Mouse (Mus musculus) heart, adult 18-20 months (tissue): ENCODE results near the gene Timp1. TPM values are rescaled to one million over a fixed set of nuclear protein-coding genes. Genes with fewer than 3 reads are reported as not detected.

Experiments used
- microRNA-seq, 2 experiments: library from miRNA; unstranded; fragments of <30 nt; microRNA quantifications; one replicate each; pipeline ENCODE4 v1.2.0; 2022
- total RNA-seq, 2 experiments: library from RNA; stranded (reverse); gene quantifications; 2 replicates each; pipeline ENCODE4 v1.2.3; 2021

Gene Timp1
- total RNA-seq, 2 experiments from 2014 or later, result 2.2 to 3.2 TPM

Small RNAs within 50 kb of the gene (microRNA-seq; reads per million reads assigned to microRNA genes)
- gene Gm24824 (0 reads per million in 2 experiments), gene Mir5617 (1.1 reads per million in 2 experiments)

Other genes with a start within 250 kb of the Timp1 start
- 100 to 1,000 TPM; 206 to 212 TPM for gene Uba1, start 211.8 kb upstream of the Timp1 start, total RNA-seq
- 100 to 1,000 TPM; 107 to 117 TPM for gene Cdk16, start 182.2 kb upstream of the Timp1 start, total RNA-seq
- 1 to 10 TPM; 4.6 to 7.8 TPM for gene Usp11, start 166.3 kb upstream of the Timp1 start, total RNA-seq
- gene Araf, start 72.4 kb upstream of the Timp1 start, total RNA-seq, result 10 to 100 TPM; 81.2 to 83.4 TPM
- under 1 TPM; 0.10 to 0.21 TPM for gene Syn1, start 50.8 kb downstream of the Timp1 start, total RNA-seq
- 10 to 100 TPM in 1 of 2 experiments, 1 to 10 TPM in 1; 8.0 to 11.8 TPM for gene Cfp, start 61.4 kb downstream of the Timp1 start, total RNA-seq
- gene Elk1, start 80.4 kb downstream of the Timp1 start, total RNA-seq, result 1 to 10 TPM; 7.4 to 7.5 TPM
- gene Uxt, start 91.9 kb downstream of the Timp1 start, total RNA-seq, result 10 to 100 TPM; 34.8 to 40.8 TPM
- gene Zfp182, start 192.2 kb downstream of the Timp1 start, total RNA-seq, result 1 to 10 TPM; 2.3 to 2.5 TPM
- gene Spaca5, start 198.2 kb downstream of the Timp1 start, total RNA-seq, result not detected
- under 1 TPM; 0.25 to 0.31 TPM for gene Zfp300, start 219.4 kb downstream of the Timp1 start, total RNA-seq
- not detected for gene Ssxa1, start 245.7 kb downstream of the Timp1 start, total RNA-seq